Mouse (Mus musculus): Measurements from ENCODE around the gene Ccdc34.
A peak's percentile ranks its signal among the peaks of the same experiment; 100 is the strongest.

- TF ChIP-seq POLR2A (IDR thresholded peaks at IDR 0.05; ENCODE audit: insufficient read length, low read depth) (no peak), MAX (IDR thresholded peaks at IDR 0.05; ENCODE audit: low read depth) (no peak), USF1 (IDR thresholded peaks at IDR 0.05; ENCODE audit: low read depth) (no peak), POLR2AphosphoS2 (IDR thresholded peaks at IDR 0.05; ENCODE audit: insufficient read length, low read depth) (no peak), MYOG (IDR thresholded peaks at IDR 0.05; ENCODE audit: control insufficient read depth in 1 of 3, insufficient read depth in 1 of 3, insufficient read length in 2 of 3, low read depth in 2 of 3) (peak in 2 of 3 experiments; percentile 33 to 40)
Measured at GRCm38 (mm10) chr2:110191965-110192701, 174.5 kb downstream of the Ccdc34 start.

All from myocyte (in vitro differentiated cells).